Mouse (Mus musculus) cerebellum, postnatal 36 days (tissue): ENCODE results near the gene Cdc7.

Source experiments
- DNase-seq, 2 experiments: peaks; one replicate each; pipeline ENCODE4 v3.0.0; 2021 to 2022; ENCODE audit warnings: mixed read lengths in 2 of 2

The Cdc7 gene

GRCm38 (mm10) chr5:107025371-107025770 lies 61.2 kb downstream of the Cdc7 start:
- no peak for DNase-seq

- DNase-seq = peak in 1 of 2 experiments; percentile 7
Observed at GRCm38 (mm10) chr5:107025809-107026208, 61.7 kb downstream of the Cdc7 start.

- DNase-seq = no peak
Observed at GRCm38 (mm10) chr5:107027616-107028015, 63.5 kb downstream of the Cdc7 start.

- DNase-seq = no peak
Observed at GRCm38 (mm10) chr5:107028557-107028956, 64.4 kb downstream of the Cdc7 start.

GRCm38 (mm10) chr5:107029801-107030200 lies 65.7 kb downstream of the Cdc7 start:
- DNase-seq = no peak

- no peak for DNase-seq
Observed at GRCm38 (mm10) chr5:107030821-107031220, 66.7 kb downstream of the Cdc7 start.
